In the genomic region with DNA sequence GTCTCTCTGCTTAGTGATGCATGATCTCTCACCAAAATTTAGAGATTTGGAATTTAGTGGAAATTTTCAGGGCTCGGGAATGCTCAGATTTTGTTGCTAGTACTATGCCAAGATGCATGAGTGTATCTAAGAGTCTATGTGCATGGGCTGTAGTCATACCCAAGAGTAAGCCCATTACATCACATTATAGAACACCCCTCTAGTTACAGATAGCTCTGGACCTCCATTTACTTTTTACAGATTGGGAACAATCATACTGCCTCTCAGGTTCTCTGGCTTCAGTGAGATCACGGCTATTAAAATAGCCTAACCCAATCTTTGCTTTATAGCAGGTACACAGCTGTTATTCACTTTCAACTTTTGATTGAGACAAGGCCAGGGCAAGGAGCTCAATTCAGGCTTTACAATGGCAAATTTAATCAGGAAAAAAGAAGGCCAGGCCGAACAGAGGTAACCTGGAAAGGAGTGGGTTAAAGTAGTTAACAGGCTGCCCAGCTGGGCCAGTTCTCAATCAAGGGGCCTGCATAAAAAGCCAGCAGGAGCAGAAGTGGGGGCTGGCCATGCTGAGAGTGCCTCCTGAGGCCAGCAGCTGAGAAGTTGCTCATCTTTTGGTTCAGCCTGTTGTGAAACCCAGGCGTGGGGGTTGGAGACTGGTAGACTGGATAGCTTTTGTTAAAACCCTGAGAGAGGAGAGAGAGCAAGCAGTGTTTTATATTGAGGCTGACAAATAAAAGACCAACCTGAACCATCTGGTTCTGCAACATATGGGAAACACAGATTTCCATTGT, we compare ENCODE assay signal across 13 mouse cellular contexts.
DNase-seq lines count a peak whose midpoint lies in the region; ATAC-seq and TF ChIP-seq lines count a peak whose summit lies in the region.
"Had no signal": no experiment of that assay in that cellular context is flagged by ENCODE, and none has a peak within 500 bp of the region (broad histone marks: within the 10 kb centered on the region; RNA-seq: fewer than 3 reads in every experiment).

No protein-coding gene starts in this region.

- no peaks in the 10 kb centered on the region for H3K36me3 ChIP-seq in neural tube, embryonic 12.5 days
- H3K36me3 ChIP-seq: G1E had no signal

- no peaks in the 10 kb centered on the region for H3K27me3 ChIP-seq in neural tube, embryonic 12.5 days (replicated peaks)

- WGBS in neural tube, embryonic 12.5 days: 22% methylated on average over 4 of the region's 4 CpGs

- no peaks in the 10 kb centered on the region for H3K9me3 ChIP-seq in neural tube, embryonic 12.5 days
- H3K9me3 ChIP-seq: G1E had no signal

- H3K27ac ChIP-seq in layer of hippocampus, adult 2 months: no peak overlapping the region
- H3K27ac ChIP-seq in neural tube, embryonic 12.5 days: no peak overlapping the region

- DNase-seq in layer of hippocampus, adult 9-10 months (ENCODE audit: low spot score): peak; percentile 2
- no peak for DNase-seq in layer of hippocampus, adult 2 months (ENCODE audit: low spot score in 2 of 2)
- peak; percentile 27 for DNase-seq in embryo, embryonic 9.5 days (ENCODE audit: extremely low spot score)
- peak; percentile 46 for DNase-seq in forelimb bud, embryonic 11.5 days (ENCODE audit: low read depth, low spot score)
- no peak for DNase-seq in cerebellum, adult 9-10 months
- DNase-seq in ovary, postnatal 14 days (ENCODE audit: low spot score): no peak
- DNase-seq in thymus, postnatal 4 days: no peak
- DNase-seq: heart, postnatal 36 days; kidney, adult 2 months; liver, postnatal 0 days had no signal

- no peak overlapping the region for H3K9ac ChIP-seq in neural tube, embryonic 12.5 days
- H3K9ac ChIP-seq: liver, postnatal 0 days had no signal

- TF ChIP-seq CTCF in layer of hippocampus, adult 2 months (conservative IDR thresholded peaks at IDR 0.05): no peak

- H3K4me3 ChIP-seq in layer of hippocampus, adult 2 months: no peak overlapping the region
- no peak overlapping the region for H3K4me3 ChIP-seq in neural tube, embryonic 12.5 days

- H3K4me1 ChIP-seq in neural tube, embryonic 12.5 days: peaks cover 17% of the 10 kb centered on the region; the same call in 1 of the 2 replicates

- peak; percentile 85 for ATAC-seq in neural tube, embryonic 12.5 days (ENCODE audit: low FRiP score, low read depth)
- ATAC-seq: activated CD4-positive, CD25-positive, alpha-beta regulatory T cell, adult 4 months; liver, postnatal 0 days had no signal

- no peak overlapping the region for H3K4me2 ChIP-seq in neural tube, embryonic 12.5 days (replicated peaks)

Comparison
In these comparisons a context has a peak if more than half of its experiments do, and no peak if none do; other contexts are left out.
1. DNase-seq: peak in layer of hippocampus, adult 9-10 months (single experiment), embryo, embryonic 9.5 days (single experiment) and forelimb bud, embryonic 11.5 days (single experiment); none in layer of hippocampus, adult 2 months (0 of 2), cerebellum, adult 9-10 months (single experiment), ovary, postnatal 14 days (single experiment) and thymus, postnatal 4 days (single experiment).